Mouse (Mus musculus) olfactory bulb, adult 2 months (tissue): ENCODE measurements around the gene Atp5d.

Source experiments
- CTCF ChIP-seq: fragments of 200-500 bp; IDR thresholded peaks from 2 replicates; pipeline ENCODE4 v1.5.1; 2012; ENCODE audit warnings: low read depth, mild to moderate bottlenecking, low read length, moderate library complexity; ENCODE audit not compliant: insufficient read depth
- POLR2A ChIP-seq: fragments of 200-500 bp; IDR thresholded peaks from 2 replicates; pipeline ENCODE4 v1.6.1; 2012; ENCODE audit warnings: mild to moderate bottlenecking, low read depth, low read length, moderate library complexity; ENCODE audit not compliant: insufficient read depth

- no peak for TF ChIP-seq CTCF
- 0 out of 2 replicates have a peak, but pooled peaks have one; percentile 32 for TF ChIP-seq POLR2A
Observed at GRCm38 (mm10) chr10:80159561-80160454, 21.4 kb downstream of the Atp5d start.
